In genomic region chr15:16285166-16285565, GRCm38 (mm10) we compare ENCODE assay signal across 19 mouse cellular contexts.
"Had no signal": no experiment of that assay in that cellular context is flagged by ENCODE, and none has a peak within 500 bp of the region (broad histone marks: within the 10 kb centered on the region; RNA-seq: fewer than 3 reads in every experiment).

No protein-coding gene starts in this region.

- DNase-seq: lung, adult 18-20 months; lung, embryonic 14.5 days; lung, postnatal 10 days; lung, postnatal 4 days; midbrain, embryonic 14.5 days; retina, postnatal 1 day; right cerebral cortex, adult 18-20 months; right cerebral cortex, postnatal 25 days; right cerebral cortex, postnatal 4 days; spleen, adult 18-20 months; thymus, adult 18-20 months; thymus, postnatal 14 days; thymus, postnatal 36 days had no signal

- H3K9me3 ChIP-seq: midbrain, embryonic 10.5 days; midbrain, embryonic 12.5 days; neural tube, embryonic 13.5 days; neural tube, embryonic 15.5 days had no signal

- H3K4me2 ChIP-seq: lung, embryonic 14.5 days; midbrain, embryonic 12.5 days; neural tube, embryonic 13.5 days; neural tube, embryonic 15.5 days had no signal

- ATAC-seq: midbrain, embryonic 16.5 days had no signal

- H3K27ac ChIP-seq: midbrain, embryonic 10.5 days; midbrain, embryonic 12.5 days; neural tube, embryonic 13.5 days; neural tube, embryonic 15.5 days had no signal

- H3K9ac ChIP-seq: lung, embryonic 14.5 days; midbrain, embryonic 12.5 days; neural tube, embryonic 13.5 days; neural tube, embryonic 15.5 days had no signal

- H3K27me3 ChIP-seq: midbrain, embryonic 12.5 days; neural tube, embryonic 13.5 days; neural tube, embryonic 15.5 days had no signal

- H3K4me3 ChIP-seq: midbrain, embryonic 10.5 days; midbrain, embryonic 12.5 days; myocyte; neural tube, embryonic 13.5 days; neural tube, embryonic 15.5 days had no signal

- H3K4me1 ChIP-seq: midbrain, embryonic 10.5 days; midbrain, embryonic 12.5 days; neural tube, embryonic 13.5 days; neural tube, embryonic 15.5 days had no signal

- H3K36me3 ChIP-seq: midbrain, embryonic 10.5 days; midbrain, embryonic 12.5 days; neural tube, embryonic 13.5 days; neural tube, embryonic 15.5 days had no signal
